Mouse (Mus musculus) heart, postnatal 0 days (tissue): ENCODE results near the gene Tmem50b.

ENCODE experiments used
- CTCF ChIP-seq: IDR thresholded peaks from 2 replicates; pipeline ENCODE4 v1.5.1; 2016; ENCODE audit warnings: antibody characterized with exemption, control low read depth, low read depth
- EP300 ChIP-seq: IDR thresholded peaks from 2 replicates; pipeline ENCODE4 v1.6.1; 2016; ENCODE audit warnings: antibody characterized with exemption, low read depth

DNA sequence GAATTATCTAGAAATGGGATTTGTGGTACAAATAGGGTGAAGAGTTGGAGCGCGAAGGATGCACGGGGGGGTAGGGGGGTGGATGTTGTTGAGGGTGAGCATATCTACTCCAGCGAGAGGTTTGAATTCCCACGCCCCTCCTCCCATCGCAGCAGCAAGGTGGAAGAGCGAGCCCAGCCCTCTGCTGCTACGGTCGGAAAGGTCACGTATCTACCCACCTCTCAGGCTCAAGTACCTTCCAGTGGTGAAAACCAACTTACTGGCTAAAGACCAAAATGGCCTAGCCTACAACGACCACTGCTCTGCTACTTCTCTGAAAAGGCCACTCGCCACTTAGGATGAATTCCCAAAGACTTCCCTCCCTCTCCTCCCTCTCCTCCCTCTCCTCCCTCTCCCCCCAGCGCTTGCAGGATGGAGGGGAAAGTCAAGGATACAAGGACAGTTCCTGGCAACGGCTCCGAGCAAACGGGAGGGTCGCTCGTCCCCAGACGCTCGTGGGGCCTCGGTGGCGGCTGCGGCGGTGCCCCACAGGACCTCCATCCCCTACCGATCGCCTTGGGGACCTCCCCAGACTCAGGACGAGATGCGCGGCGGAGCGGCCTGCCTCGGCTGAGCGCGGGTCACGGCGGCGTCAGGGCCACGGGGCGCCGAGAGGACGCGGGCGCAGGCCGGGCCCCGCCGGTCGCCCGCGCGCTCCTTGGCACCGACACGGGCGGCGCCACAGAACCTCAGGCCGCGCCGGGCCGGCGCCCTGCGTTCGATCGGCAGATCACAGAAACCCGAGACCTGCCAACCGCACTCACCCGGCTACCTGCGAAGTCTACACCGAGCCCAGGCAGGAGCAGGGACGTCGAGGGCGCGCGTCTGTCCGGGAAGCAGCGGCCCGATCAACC lies 575 bp downstream of the Tmem50b start:
- TF ChIP-seq CTCF: no peak
- no peak for TF ChIP-seq EP300
